Mouse (Mus musculus) heart, postnatal 0 days (tissue): ENCODE measurements around the gene Rtbdn. TPM values are rescaled to one million over a fixed set of nuclear protein-coding genes. Genes with fewer than 3 reads are reported as not detected.

Experiments used
- ATAC-seq: fragments of 200-750 bp; cut with Nextera tagmentation; 2 replicates; pipeline ENCODE4 v1.8.0; 2017; ENCODE audit warnings: low read depth, moderate number of reproducible peaks, moderate library complexity; ENCODE audit not compliant: insufficient read depth
- DNase-seq: peaks from one replicate; pipeline ENCODE4 v3.0.0-alpha.2; 2016; ENCODE audit warnings: low spot score
- H3K27ac ChIP-seq: fragments of 300-500 bp; sonication (generic); 2 replicates; pipeline ENCODE4 v1.5.1; 2014; ENCODE audit warnings: low read depth, mild to moderate bottlenecking
- H3K27me3 ChIP-seq: fragments of 300-500 bp; sonication (generic); 2 replicates; pipeline ENCODE4 v1.6.1; 2014; ENCODE audit warnings: low read length, mixed read lengths; ENCODE audit not compliant: control insufficient read depth, insufficient read depth
- H3K36me3 ChIP-seq: fragments of 300-500 bp; sonication (generic); replicated peaks from 2 replicates; pipeline ENCODE4 v1.6.1; 2014; ENCODE audit warnings: low read length, mixed read lengths; ENCODE audit not compliant: control insufficient read depth, insufficient read depth
- H3K4me1 ChIP-seq: fragments of 300-500 bp; sonication (generic); 2 replicates; pipeline ENCODE4 v1.6.1; 2014; ENCODE audit warnings: antibody characterized with exemption; ENCODE audit not compliant: control insufficient read depth, insufficient read depth
- H3K4me2 ChIP-seq: fragments of 300-500 bp; sonication (generic); 2 replicates; pipeline ENCODE4 v1.6.1; 2014; ENCODE audit warnings: low read depth, mild to moderate bottlenecking, low read length, moderate library complexity
- H3K4me3 ChIP-seq: fragments of 300-500 bp; sonication (generic); 2 replicates; pipeline ENCODE4 v1.5.1; 2014; ENCODE audit warnings: low read depth, low read length
- H3K9ac ChIP-seq: fragments of 300-500 bp; sonication (generic); replicated peaks from 2 replicates; pipeline ENCODE4 v1.6.1; 2014; ENCODE audit warnings: low read depth, low read length, mixed read lengths
- H3K9me3 ChIP-seq: fragments of 300-500 bp; sonication (generic); replicated peaks from 2 replicates; pipeline ENCODE4 v1.6.1; 2016; ENCODE audit warnings: low read length; ENCODE audit not compliant: control insufficient read depth
- CTCF ChIP-seq: IDR thresholded peaks from 2 replicates; pipeline ENCODE4 v1.5.1; 2016; ENCODE audit warnings: antibody characterized with exemption, control low read depth, low read depth
- EP300 ChIP-seq: IDR thresholded peaks from 2 replicates; pipeline ENCODE4 v1.6.1; 2016; ENCODE audit warnings: antibody characterized with exemption, low read depth
- WGBS: fragments of 180-500 bp; shearing (Covaris S2); extraction: QIAGEN DNeasy Blood & Tissue Kit; methylation state at CpG from one replicate; pipeline ENCODE4 v1.1.7; 2014; 5-methylcytosine and 5-hydroxymethylcytosine counted together
- polyA plus RNA-seq: library from polyadenylated mRNA; unstranded; fragments of >200 nt; fragmentation: Nextera tagmentation; extraction: Ambion mirVana; gene quantifications from 2 replicates; pipeline ENCODE4 v1.2.1, GENCODE M21; 2015
- total RNA-seq: library from RNA; depleted of rRNA; stranded (reverse); fragments of >200 nt; gene quantifications from 2 replicates; pipeline ENCODE4 v1.2.3, GENCODE M21; 2014; ENCODE audit warnings: low replicate concordance

Gene Rtbdn
- total and polyA plus RNA-seq, 2 experiments from 2014 or later: 0.10 TPM; not detected in 1

GRCm38 (mm10) chr8:84934860-84935259 lies 11.9 kb upstream of the Rtbdn start:
- Histone ChIP-seq H3K9me3 (no peaks in the 10 kb centered on the region), H3K27ac (no peak overlapping the region), H3K4me2 (no peak overlapping the region), H3K36me3 (no peaks in the 10 kb centered on the region), H3K4me1 (0 out of 2 replicates have a peak, but pooled peaks cover 6% of the 10 kb centered on the region), H3K9ac (no peak overlapping the region), H3K4me3 (no peak overlapping the region), H3K27me3 (peaks cover 79% of the 10 kb centered on the region)
- no peak for TF ChIP-seq EP300
- no peak for TF ChIP-seq CTCF
- ATAC-seq (no peak), DNase-seq (no peak)
- 5% methylated on average over 15 of the region's 15 CpGs for WGBS

- no peak for TF ChIP-seq CTCF
- TF ChIP-seq EP300: no peak
These were observed 11.3 kb upstream of the Rtbdn start for GRCm38 (mm10) chr8:84935489-84935888.

GRCm38 (mm10) chr8:84936041-84936961 lies 10.5 kb upstream of the Rtbdn start:
- Histone ChIP-seq H3K9me3 (no peaks in the 10 kb centered on the region), H3K36me3 (no peaks in the 10 kb centered on the region), H3K4me3 (peak overlapping the region; percentile 43), H3K9ac (no peak overlapping the region), H3K27me3 (peaks cover 69% of the 10 kb centered on the region), H3K4me1 (0 out of 2 replicates have a peak, but pooled peaks cover 6% of the 10 kb centered on the region), H3K4me2 (peak overlapping the region; percentile 66; the same call in 1 of the 2 replicates), H3K27ac (no peak overlapping the region)
- no peak for TF ChIP-seq EP300
- TF ChIP-seq CTCF: no peak
- 26% methylated on average over 23 of the region's 23 CpGs for WGBS
- no peak for DNase-seq
- ATAC-seq: no peak

More at GRCm38 (mm10) chr8:84935489-84935888, 11.3 kb upstream of the Rtbdn start:
- 0 out of 2 replicates have a peak, but pooled peaks cover 6% of the 10 kb centered on the region for H3K4me1 ChIP-seq
- whole genome bisulfite sequencing: 5% methylated on average over 14 of the region's 14 CpGs
- ATAC-seq (no peak), DNase-seq (no peak)
- no peaks in the 10 kb centered on the region for H3K36me3 ChIP-seq
- peaks cover 73% of the 10 kb centered on the region for H3K27me3 ChIP-seq
- H3K27ac ChIP-seq: no peak overlapping the region
- no peaks in the 10 kb centered on the region for H3K9me3 ChIP-seq
- no peak overlapping the region for H3K9ac ChIP-seq
- no peak overlapping the region for H3K4me2 ChIP-seq
- no peak overlapping the region for H3K4me3 ChIP-seq

- TF ChIP-seq CTCF (0 out of 2 replicates have a peak, but pooled peaks have one; percentile 31), EP300 (no peak)
- H3K9ac ChIP-seq: no peak within 1 kb of the TSS
- WGBS: under 1% methylated on average over 42 of the region's 50 CpGs
These were observed 9.7 kb upstream of the Rtbdn start, which contains the start of gene Mast1 for GRCm38 (mm10) chr8:84936962-84937546. Gene Mast1, minus strand, starts transcription at chr8:84937359.

GRCm38 (mm10) chr8:84937620-84938485 lies 8.9 kb upstream of the Rtbdn start:
- H3K36me3 ChIP-seq: no peaks in the 10 kb centered on the region
- H3K4me3 ChIP-seq: no peak overlapping the region
- no peak overlapping the region for H3K4me2 ChIP-seq
- no peak for ATAC-seq
- H3K9me3 ChIP-seq: no peaks in the 10 kb centered on the region
- DNase-seq: no peak
- 0 out of 2 replicates have a peak, but pooled peaks cover 6% of the 10 kb centered on the region for H3K4me1 ChIP-seq
- H3K27ac ChIP-seq: no peak overlapping the region
- H3K9ac ChIP-seq: no peak overlapping the region
- H3K27me3 ChIP-seq: peaks cover 68% of the 10 kb centered on the region
- no peak for TF ChIP-seq CTCF
- no peak for TF ChIP-seq EP300
- 57% methylated on average over 13 of the region's 13 CpGs for WGBS

More at GRCm38 (mm10) chr8:84936962-84937546, 9.7 kb upstream of the Rtbdn start, which contains the start of gene Mast1:
- H3K4me1 ChIP-seq: 0 out of 2 replicates have a peak, but pooled peaks cover 6% of the 10 kb centered on the region
- peak; percentile 57 for ATAC-seq
- no peak within 1 kb of the TSS for H3K27ac ChIP-seq
- peak; percentile 50 for DNase-seq
- H3K36me3 ChIP-seq: no peaks in the 10 kb centered on the region
- peak within 1 kb of the TSS; percentile 43 for H3K4me3 ChIP-seq
- peaks cover 68% of the 10 kb centered on the region for H3K27me3 ChIP-seq
- peak within 1 kb of the TSS; percentile 66 for H3K4me2 ChIP-seq
- no peaks in the 10 kb centered on the region for H3K9me3 ChIP-seq
